Mouse (Mus musculus): ENCODE measurements at regions not wholly inside any gene's neighbourhood (a gene's known extent, or its start where the extent isn't known, plus 50 kb on each side); places are given as distances from the start of the nearest gene placed in this dataset.

GRCm38 (mm10) chr10:50241645-50242044 is 350.8 kb upstream of the Ascc3 start:
- no peak for DNase-seq

- no peak for DNase-seq
Measured at GRCm38 (mm10) chr10:50203587-50203986, 388.9 kb upstream of the Ascc3 start.

- DNase-seq: no peak
Measured at GRCm38 (mm10) chr10:50201691-50202090, 390.8 kb upstream of the Ascc3 start.

- DNase-seq: no peak
Measured at GRCm38 (mm10) chr10:50199857-50200256, 392.6 kb upstream of the Ascc3 start.

- no peak for DNase-seq
Measured at GRCm38 (mm10) chr10:50197897-50198538, 394.5 kb upstream of the Ascc3 start.

GRCm38 (mm10) chr10:50190276-50190675 is 401.7 kb upstream of the Grik2 start:
- DNase-seq: no peak

GRCm38 (mm10) chr10:50169116-50169515 is 380.6 kb upstream of the Grik2 start:
- no peak for DNase-seq

- no peak for DNase-seq
Measured at GRCm38 (mm10) chr10:50138351-50138750, 349.8 kb upstream of the Grik2 start.

- peak; percentile 19 to 27 for DNase-seq
Measured at GRCm38 (mm10) chr10:50137783-50138182, 349.2 kb upstream of the Grik2 start.

GRCm38 (mm10) chr10:50136165-50136564 is 347.6 kb upstream of the Grik2 start:
- no peak for DNase-seq

- no peak for DNase-seq
Measured at GRCm38 (mm10) chr10:50135499-50135898, 346.9 kb upstream of the Grik2 start.
